Mouse (Mus musculus) testis, postnatal 10 days (tissue): ENCODE measurements around the gene Rnase10.
"Not testable (repeated sequence)": the region's sequence is repeated elsewhere in the genome, so short reads cannot be mapped to it uniquely, and the experiment has no call there.

Source experiments
- DNase-seq: peaks from one replicate; pipeline ENCODE4 v3.0.0; 2021; ENCODE audit warnings: low spot score

The Rnase10 gene

GRCm38 (mm10) chr14:51007152-51007801, at the start of gene Rnase10:
Gene Rnase10, plus strand, starts transcription at chr14:51007751.
- no peak for DNase-seq

- DNase-seq: not testable (repeated sequence)
Observed at GRCm38 (mm10) chr14:50958289-50958995, 49.1 kb upstream of the Rnase10 start.

- DNase-seq: no peak
Observed at GRCm38 (mm10) chr14:50968216-50968980, 39.2 kb upstream of the Rnase10 start.

- DNase-seq: no peak
Observed at GRCm38 (mm10) chr14:50969041-50969440, 38.5 kb upstream of the Rnase10 start.

- no peak for DNase-seq
Observed at GRCm38 (mm10) chr14:50969558-50970544, 37.7 kb upstream of the Rnase10 start.

- no peak for DNase-seq
Observed at GRCm38 (mm10) chr14:50970822-50971221, 36.7 kb upstream of the Rnase10 start.

GRCm38 (mm10) chr14:50973054-50973453, 34.5 kb upstream of the Rnase10 start:
- not testable (repeated sequence) for DNase-seq

GRCm38 (mm10) chr14:50973700-50974099, 33.9 kb upstream of the Rnase10 start:
- DNase-seq: no peak

GRCm38 (mm10) chr14:50975001-50975400, 32.5 kb upstream of the Rnase10 start:
- no peak for DNase-seq

- DNase-seq: no peak
Observed at GRCm38 (mm10) chr14:50976674-50977073, 30.9 kb upstream of the Rnase10 start.

- DNase-seq: not testable (repeated sequence)
Observed at GRCm38 (mm10) chr14:50978451-50978850, 29.1 kb upstream of the Rnase10 start.

- DNase-seq: no peak
Observed at GRCm38 (mm10) chr14:50979631-50980030, 27.9 kb upstream of the Rnase10 start.

GRCm38 (mm10) chr14:50981207-50981606, 26.3 kb upstream of the Rnase10 start:
- DNase-seq: no peak

GRCm38 (mm10) chr14:50981837-50982236, 25.7 kb upstream of the Rnase10 start:
- no peak for DNase-seq

GRCm38 (mm10) chr14:50987668-50988067, 19.9 kb upstream of the Rnase10 start:
- no peak for DNase-seq

GRCm38 (mm10) chr14:50991037-50991436, 16.5 kb upstream of the Rnase10 start:
- DNase-seq: no peak

- DNase-seq: no peak
Observed at GRCm38 (mm10) chr14:50997088-50997487, 10.5 kb upstream of the Rnase10 start.

GRCm38 (mm10) chr14:50997999-50998666, 9.4 kb upstream of the Rnase10 start:
- no peak for DNase-seq

GRCm38 (mm10) chr14:51007914-51008713, 563 bp downstream of the Rnase10 start:
- no peak for DNase-seq

GRCm38 (mm10) chr14:51008781-51009180, 1.2 kb downstream of the Rnase10 start:
- DNase-seq: no peak
